Mouse (Mus musculus): Measurements from ENCODE around the gene Med26. TPM values are rescaled to one million over a fixed set of nuclear protein-coding genes. Genes with fewer than 3 reads are reported as not detected.

Gene Med26
- polyA plus RNA-seq, 1 experiment from 2014 or later = 19.4 TPM

DNA sequence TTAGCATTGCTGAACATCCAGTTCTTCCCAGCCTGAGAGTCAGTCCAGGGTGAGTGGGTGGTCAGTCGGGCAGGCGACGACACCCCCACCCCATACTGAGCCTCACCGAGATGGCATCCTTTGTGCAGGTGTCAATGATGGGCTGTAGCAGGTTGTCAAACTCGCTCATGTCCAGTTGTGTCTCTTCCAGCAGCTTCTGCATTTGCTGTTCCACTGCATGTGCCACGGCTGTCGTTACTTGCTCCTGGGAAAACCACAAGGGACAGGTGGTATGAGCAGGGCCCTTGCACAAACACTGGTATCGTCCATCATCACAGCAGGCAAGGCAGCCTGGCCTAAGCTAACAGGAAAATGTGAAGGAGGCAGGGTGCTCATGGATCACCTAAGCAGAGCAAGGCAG, 78.1 kb downstream of the Med26 start:
- WGBS = 93% methylated on average over 8 of the region's 8 CpGs
- H3K36me3 ChIP-seq = peaks cover 86% of the 10 kb centered on the region
- no peak for ATAC-seq (ENCODE audit: low FRiP score, low read depth)

GRCm38 (mm10) chr8:72469243-72469642, 78.8 kb downstream of the Med26 start:
- H3K4me2 ChIP-seq (replicated peaks) = no peak overlapping the region
- H3K9me3 ChIP-seq = no peaks in the 10 kb centered on the region
- no peaks in the 10 kb centered on the region for H3K27me3 ChIP-seq
- no peak for ATAC-seq (ENCODE audit: low FRiP score, low read depth)
- peaks cover 93% of the 10 kb centered on the region for H3K36me3 ChIP-seq
- WGBS = 96% methylated on average over 2 of the region's 2 CpGs
- H3K9ac ChIP-seq = no peak overlapping the region
- no peak overlapping the region for H3K4me3 ChIP-seq
- H3K27ac ChIP-seq = no peak overlapping the region
- H3K4me1 ChIP-seq = peaks cover 11% of the 10 kb centered on the region

More for the DNA sequence above, 78.1 kb downstream of the Med26 start:
- peaks cover 12% of the 10 kb centered on the region for H3K4me1 ChIP-seq
- no peak overlapping the region for H3K9ac ChIP-seq
- H3K4me2 ChIP-seq (replicated peaks) = no peak overlapping the region
- H3K27me3 ChIP-seq = no peaks in the 10 kb centered on the region
- no peak overlapping the region for H3K4me3 ChIP-seq
- no peaks in the 10 kb centered on the region for H3K9me3 ChIP-seq
- no peak overlapping the region for H3K27ac ChIP-seq

DNA sequence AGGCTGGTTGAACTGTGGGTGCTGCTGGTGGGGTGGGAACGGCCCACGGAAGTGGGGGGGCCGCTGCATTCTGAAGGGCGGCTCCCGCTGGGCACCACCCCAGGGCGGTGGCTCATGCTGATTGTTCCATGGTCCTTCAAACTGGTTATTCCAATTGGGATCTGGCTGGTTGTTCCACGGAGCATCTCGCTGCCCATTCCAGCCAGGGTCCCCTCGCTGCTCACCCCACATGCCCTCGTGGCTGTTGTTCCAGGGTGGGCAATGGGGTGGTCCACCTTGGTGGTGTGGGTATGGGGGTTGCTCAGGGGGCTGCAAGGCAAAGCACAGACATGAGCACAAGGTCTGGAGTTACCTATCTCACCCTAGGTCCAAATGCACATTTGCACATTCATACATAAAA, 83.9 kb downstream of the Med26 start:
- ATAC-seq (ENCODE audit: low FRiP score, low read depth) = no peak
- Histone ChIP-seq H3K4me3 (no peak overlapping the region), H3K27me3 (no peaks in the 10 kb centered on the region), H3K4me2 (replicated peaks) (no peak overlapping the region), H3K27ac (no peak overlapping the region), H3K9ac (no peak overlapping the region), H3K9me3 (no peaks in the 10 kb centered on the region), H3K4me1 (no peaks in the 10 kb centered on the region), H3K36me3 (peaks cover 100% of the 10 kb centered on the region)
- 93% methylated on average over 10 of the region's 10 CpGs for WGBS

DNA sequence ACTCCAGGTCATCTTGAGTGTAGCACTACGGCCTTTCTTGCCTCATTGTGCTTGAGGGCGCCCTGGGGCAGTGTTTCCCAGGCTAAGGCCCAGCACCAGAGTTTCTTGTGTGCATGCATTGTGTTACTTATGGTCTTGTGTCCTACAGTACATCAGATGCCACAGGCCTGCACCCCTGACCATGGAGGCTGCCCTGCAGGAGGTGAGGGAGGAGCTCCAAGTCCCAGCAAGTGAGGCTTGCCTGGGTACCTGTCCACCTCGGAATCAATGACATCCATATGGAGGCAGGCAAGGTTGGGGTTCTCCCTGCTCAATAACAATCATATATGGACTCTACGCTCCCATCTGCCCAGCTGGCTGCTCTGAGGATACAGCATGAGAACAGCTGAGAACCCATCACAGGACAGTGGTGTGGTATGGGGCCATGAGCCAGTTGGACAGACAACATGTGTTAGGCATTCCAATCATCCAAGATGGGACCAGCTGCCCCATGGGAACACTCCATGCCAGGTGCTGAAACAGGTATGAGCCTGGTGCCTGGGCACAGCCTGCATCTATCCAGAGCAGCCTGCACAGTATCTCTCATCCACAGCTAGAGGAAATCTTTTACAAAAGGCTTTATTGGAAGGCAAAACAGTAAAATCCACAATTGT, 88.1 kb downstream of the Med26 start:
- no peak for ATAC-seq (ENCODE audit: low FRiP score, low read depth)
- H3K27me3 ChIP-seq = no peaks in the 10 kb centered on the region
- no peak overlapping the region for H3K4me2 ChIP-seq (replicated peaks)
- H3K4me3 ChIP-seq = no peak overlapping the region
- WGBS = 87% methylated on average over 4 of the region's 4 CpGs
- no peak overlapping the region for H3K9ac ChIP-seq
- H3K9me3 ChIP-seq = no peaks in the 10 kb centered on the region
- H3K27ac ChIP-seq = no peak overlapping the region
- peaks cover 83% of the 10 kb centered on the region for H3K36me3 ChIP-seq
- no peaks in the 10 kb centered on the region for H3K4me1 ChIP-seq

GRCm38 (mm10) chr8:72458457-72458856, 89.6 kb downstream of the Med26 start:
- WGBS = 81% methylated on average over 6 of the region's 6 CpGs
- Histone ChIP-seq H3K27ac (no peak overlapping the region), H3K4me2 (replicated peaks) (no peak overlapping the region), H3K4me3 (no peak overlapping the region), H3K9ac (no peak overlapping the region), H3K9me3 (0 out of 2 replicates have a peak, but pooled peaks cover 5% of the 10 kb centered on the region), H3K27me3 (no peaks in the 10 kb centered on the region), H3K36me3 (peaks cover 83% of the 10 kb centered on the region), H3K4me1 (no peaks in the 10 kb centered on the region)
- ATAC-seq (ENCODE audit: low FRiP score, low read depth) = no peak

GRCm38 (mm10) chr8:72457806-72458205, 90.3 kb downstream of the Med26 start:
- no peaks in the 10 kb centered on the region for H3K27me3 ChIP-seq
- 85% methylated on average over 3 of the region's 3 CpGs for WGBS
- no peak overlapping the region for H3K27ac ChIP-seq
- ATAC-seq (ENCODE audit: low FRiP score, low read depth) = no peak
- H3K4me1 ChIP-seq = no peaks in the 10 kb centered on the region
- H3K4me3 ChIP-seq = no peak overlapping the region
- no peak overlapping the region for H3K4me2 ChIP-seq (replicated peaks)
- H3K9me3 ChIP-seq = 0 out of 2 replicates have a peak, but pooled peaks cover 7% of the 10 kb centered on the region
- no peak overlapping the region for H3K9ac ChIP-seq
- peaks cover 83% of the 10 kb centered on the region for H3K36me3 ChIP-seq

DNA sequence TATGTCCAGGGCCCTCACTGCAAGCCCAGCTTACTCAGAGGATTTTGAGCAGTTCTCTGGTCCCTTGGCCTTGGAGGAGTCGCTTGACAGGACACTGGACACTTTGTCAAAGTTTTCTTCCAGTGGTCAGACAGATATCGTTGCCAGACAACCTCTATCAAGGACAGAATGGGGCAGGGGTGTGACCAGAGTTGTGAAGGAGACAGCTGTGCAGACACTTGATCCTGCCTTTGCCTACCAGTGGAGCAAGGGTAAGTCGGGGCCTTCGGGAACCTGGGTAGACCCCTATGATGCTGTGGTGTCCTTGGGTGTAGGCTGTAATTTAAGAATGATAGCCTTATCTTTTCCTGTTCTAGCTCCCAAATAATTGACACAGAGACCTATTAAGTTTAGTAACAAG, 92.8 kb downstream of the Med26 start:
- no peak for ATAC-seq (ENCODE audit: low FRiP score, low read depth)
- Histone ChIP-seq H3K9me3 (0 out of 2 replicates have a peak, but pooled peaks cover 7% of the 10 kb centered on the region), H3K4me3 (no peak overlapping the region), H3K27me3 (no peaks in the 10 kb centered on the region), H3K27ac (no peak overlapping the region), H3K9ac (no peak overlapping the region), H3K36me3 (peaks cover 77% of the 10 kb centered on the region), H3K4me2 (replicated peaks) (no peak overlapping the region), H3K4me1 (no peaks in the 10 kb centered on the region)
- WGBS = 87% methylated on average over 4 of the region's 4 CpGs

DNA sequence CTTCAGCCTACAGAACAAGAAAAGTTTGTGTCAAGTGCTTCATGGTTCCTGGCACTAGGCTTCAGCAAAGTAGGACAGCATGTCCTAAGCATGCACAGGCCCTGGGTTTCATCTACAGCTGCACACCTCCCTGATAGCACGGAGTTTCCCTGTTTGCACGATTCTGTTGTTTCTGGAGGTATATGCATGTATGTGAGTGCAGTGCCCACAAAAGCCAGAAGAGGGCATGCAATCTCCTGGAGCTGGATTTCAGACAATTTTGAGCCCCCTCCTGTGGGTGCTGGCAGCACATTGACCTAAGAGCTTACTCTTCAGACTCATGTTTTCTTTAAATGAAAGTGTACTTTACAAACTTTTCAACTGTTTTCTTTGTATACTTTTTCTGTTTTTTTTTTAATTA, 94.2 kb downstream of the Med26 start:
- Histone ChIP-seq H3K4me1 (no peaks in the 10 kb centered on the region), H3K4me2 (replicated peaks) (no peak overlapping the region), H3K9ac (no peak overlapping the region), H3K36me3 (peaks cover 79% of the 10 kb centered on the region), H3K4me3 (no peak overlapping the region), H3K27ac (no peak overlapping the region), H3K27me3 (no peaks in the 10 kb centered on the region), H3K9me3 (0 out of 2 replicates have a peak, but pooled peaks cover 7% of the 10 kb centered on the region)
- no peak for ATAC-seq (ENCODE audit: low FRiP score, low read depth)
- 95% methylated on average over 2 of the region's 2 CpGs for WGBS

- H3K27ac ChIP-seq = no peak overlapping the region
- no peaks in the 10 kb centered on the region for H3K4me1 ChIP-seq
- peaks cover 86% of the 10 kb centered on the region for H3K36me3 ChIP-seq
- no peaks in the 10 kb centered on the region for H3K27me3 ChIP-seq
- H3K9me3 ChIP-seq = 0 out of 2 replicates have a peak, but pooled peaks cover 7% of the 10 kb centered on the region
- ATAC-seq (ENCODE audit: low FRiP score, low read depth) = no peak
- H3K9ac ChIP-seq = no peak overlapping the region
- H3K4me3 ChIP-seq = no peak overlapping the region
- WGBS = 81% methylated on average over 8 of the region's 8 CpGs
- H3K4me2 ChIP-seq (replicated peaks) = no peak overlapping the region
Observed at GRCm38 (mm10) chr8:72451516-72451915, 96.6 kb downstream of the Med26 start.

GRCm38 (mm10) chr8:72445071-72445470, 103.0 kb downstream of the Med26 start:
- H3K27ac ChIP-seq = no peak overlapping the region
- H3K36me3 ChIP-seq = peaks cover 34% of the 10 kb centered on the region
- peak overlapping the region; percentile 75; the same call in 1 of the 2 replicates for H3K4me2 ChIP-seq (replicated peaks)
- H3K9ac ChIP-seq = no peak overlapping the region
- no peaks in the 10 kb centered on the region for H3K9me3 ChIP-seq
- no peak for ATAC-seq (ENCODE audit: low FRiP score, low read depth)
- H3K4me3 ChIP-seq = no peak overlapping the region
- 91% methylated on average over 6 of the region's 6 CpGs for WGBS
- 0 out of 2 replicates have a peak, but pooled peaks cover 10% of the 10 kb centered on the region for H3K4me1 ChIP-seq
- no peaks in the 10 kb centered on the region for H3K27me3 ChIP-seq

Small RNAs within 50 kb of the gene (microRNA-seq; reads per million reads assigned to microRNA genes)
- not detected for gene Gm28019
- gene Mir7068 = 0.87 reads per million

Other genes with a start within 250 kb of the Med26 start
- gene Gm10282, start 243.0 kb downstream of the Med26 start, polyA plus RNA-seq (2015; fragmentation: Nextera tagmentation; extraction: Ambion mirVana) = 31.7 TPM in 2 replicates
- 7.9 and 8.9 TPM in 2 replicates for gene Klf2, start 229.2 kb downstream of the Med26 start, polyA plus RNA-seq (2015; fragmentation: Nextera tagmentation; extraction: Ambion mirVana)
- gene Eps15l1, start 126.8 kb downstream of the Med26 start, polyA plus RNA-seq (2015; fragmentation: Nextera tagmentation; extraction: Ambion mirVana) = 61.5 and 65.3 TPM in 2 replicates
- gene Calr3, start 104.4 kb downstream of the Med26 start, polyA plus RNA-seq (2015; fragmentation: Nextera tagmentation; extraction: Ambion mirVana) = 1.4 and 1.5 TPM in 2 replicates
- 18.1 and 19.2 TPM in 2 replicates for gene 1700030K09Rik, start 104.4 kb downstream of the Med26 start, polyA plus RNA-seq (2015; fragmentation: Nextera tagmentation; extraction: Ambion mirVana)
- gene Cherp, start 73.0 kb downstream of the Med26 start, polyA plus RNA-seq (2015; fragmentation: Nextera tagmentation; extraction: Ambion mirVana) = 59.1 and 69.8 TPM in 2 replicates
- 20.2 and 21.8 TPM in 2 replicates for gene Slc35e1, start 55.7 kb downstream of the Med26 start, polyA plus RNA-seq (2015; fragmentation: Nextera tagmentation; extraction: Ambion mirVana)
- 129 and 130 TPM in 2 replicates for gene Smim7, start 22.8 kb upstream of the Med26 start, polyA plus RNA-seq (2015; fragmentation: Nextera tagmentation; extraction: Ambion mirVana)
- gene Tmem38a, start 23.8 kb upstream of the Med26 start, polyA plus RNA-seq (2015; fragmentation: Nextera tagmentation; extraction: Ambion mirVana) = 26.7 and 27.6 TPM in 2 replicates
- gene Nwd1, start 98.4 kb upstream of the Med26 start, polyA plus RNA-seq (2015; fragmentation: Nextera tagmentation; extraction: Ambion mirVana) = 0.01 and 0.04 TPM in 2 replicates
- 180 and 195 TPM in 2 replicates for gene Sin3b, start 175.0 kb upstream of the Med26 start, polyA plus RNA-seq (2015; fragmentation: Nextera tagmentation; extraction: Ambion mirVana)
- 0.94 and 1.9 TPM in 2 replicates for gene F2rl3, start 213.6 kb upstream of the Med26 start, polyA plus RNA-seq (2015; fragmentation: Nextera tagmentation; extraction: Ambion mirVana)

Data from limb, embryonic 13.5 days (tissue).